Mouse (Mus musculus) E14TG2a.4 (cell line): ENCODE results near the gene Gm49369.

Experiments
- CTCF ChIP-seq: conservative IDR thresholded peaks from 2 replicates; pipeline ENCODE4 v1.5.1; 2014; ENCODE audit warnings: low read length
- NANOG ChIP-seq: IDR thresholded peaks from 2 replicates; pipeline ENCODE4 v1.6.1; 2014; ENCODE audit warnings: borderline replicate concordance, low read length, mixed read lengths
- POU5F1 ChIP-seq: IDR thresholded peaks from 2 replicates; pipeline ENCODE4 v1.6.1; 2014; ENCODE audit warnings: low read length, borderline replicate concordance

- TF ChIP-seq CTCF (no peak), POU5F1 (no peak), NANOG (no peak)
Observed at GRCm38 (mm10) chr7:142371398-142371767, 11.1 kb downstream of the Gm49369 start.
